In genomic region chr13:112473757-112474755, GRCm38 (mm10) we compare ENCODE assay signal across 29 mouse cellular contexts. TPM values are rescaled to one million over a fixed set of nuclear protein-coding genes. Genes with fewer than 3 reads are reported as not detected.
A peak's percentile ranks its signal among the peaks of the same experiment; 100 is the strongest.
DNase-seq lines count a peak whose midpoint lies in the region; ATAC-seq and TF ChIP-seq lines count a peak whose summit lies in the region.
"Had no signal": no experiment of that assay in that cellular context is flagged by ENCODE, and none has a peak within 500 bp of the region (broad histone marks: within the 10 kb centered on the region; RNA-seq: fewer than 3 reads in every experiment).

No protein-coding gene starts in this region.

- no peak for TF ChIP-seq POLR2A in lung, adult 2 months (IDR thresholded peaks at IDR 0.05; ENCODE audit: borderline replicate concordance, extremely low read depth, low read depth, low read length)

- no peak for TF ChIP-seq EP300 in lung, postnatal 0 days (IDR thresholded peaks at IDR 0.05)

- no peak overlapping the region for H3K27ac ChIP-seq in lung, postnatal 0 days (ENCODE audit: low read length)
- H3K27ac ChIP-seq in intestine, embryonic 15.5 days, result no peak overlapping the region
- H3K27ac ChIP-seq: embryonic facial prominence, embryonic 10.5 days; forebrain, embryonic 10.5 days; heart, adult 2 months; heart, embryonic 15.5 days; kidney, postnatal 0 days; left cerebral cortex, adult 2 months; limb, embryonic 15.5 days; liver, embryonic 14.5 days; lung, embryonic 15.5 days; midbrain, embryonic 13.5 days; neural tube, embryonic 12.5 days had no signal

- DNase-seq in lung, postnatal 0 days (ENCODE audit: low spot score), result peak; percentile 37
- DNase-seq in lung, adult 2 months, result no peak
- peak; percentile 26 for DNase-seq in thymus, postnatal 25 days
- DNase-seq in thymus, postnatal 4 days, result no peak
- no peak for DNase-seq in urinary bladder, adult 18-20 months (ENCODE audit: low spot score in 2 of 2)
- no peak for DNase-seq in left cerebral cortex, adult 9 months (ENCODE audit: low spot score in 2 of 2)
- DNase-seq: adrenal gland, postnatal 14 days; cerebellum, adult 9-11 months; gastrocnemius, postnatal 14 days; heart, adult 2 months; kidney, adult 2 months; left cerebral cortex, postnatal 4 days; retina, postnatal 1 day; right cerebral cortex, postnatal 25 days; spleen, adult 18-20 months had no signal

- H3K27me3 ChIP-seq in lung, postnatal 0 days (replicated peaks; ENCODE audit: insufficient read depth, low read length), result no peaks in the 10 kb centered on the region
- no peaks in the 10 kb centered on the region for H3K27me3 ChIP-seq in intestine, embryonic 15.5 days (replicated peaks)
- H3K27me3 ChIP-seq: heart, embryonic 15.5 days; limb, embryonic 15.5 days; lung, embryonic 15.5 days; midbrain, embryonic 13.5 days; neural tube, embryonic 12.5 days had no signal

- no peak for TF ChIP-seq CTCF in lung, postnatal 0 days (IDR thresholded peaks at IDR 0.05)
- TF ChIP-seq CTCF in lung, adult 2 months (IDR thresholded peaks at IDR 0.05; ENCODE audit: insufficient read depth, low read length), result no peak

- H3K36me3 ChIP-seq in lung, postnatal 0 days (ENCODE audit: insufficient read depth, low read length), result peaks cover 5% of the 10 kb centered on the region; the same call in 1 of the 2 replicates
- H3K36me3 ChIP-seq in intestine, embryonic 15.5 days, result peaks cover 8% of the 10 kb centered on the region; the same call in 1 of the 2 replicates

- H3K4me1 ChIP-seq in lung, postnatal 0 days (ENCODE audit: insufficient read depth, low read depth, low read length), result no peaks in the 10 kb centered on the region; the same call in 1 of the 2 replicates
- peaks cover 12% of the 10 kb centered on the region for H3K4me1 ChIP-seq in lung, adult 2 months (ENCODE audit: control insufficient read depth, insufficient read depth, low read length)
- H3K4me1 ChIP-seq in intestine, embryonic 15.5 days (replicated peaks), result 0 out of 2 replicates have a peak, but pooled peaks cover 2% of the 10 kb centered on the region
- H3K4me1 ChIP-seq: forebrain, embryonic 10.5 days; limb, embryonic 15.5 days; lung, embryonic 15.5 days; midbrain, embryonic 13.5 days; neural tube, embryonic 12.5 days had no signal

- no peak overlapping the region for H3K4me2 ChIP-seq in lung, postnatal 0 days (replicated peaks; ENCODE audit: low read depth, low read length)
- no peak overlapping the region for H3K4me2 ChIP-seq in intestine, embryonic 15.5 days (replicated peaks)
- H3K4me2 ChIP-seq: heart, embryonic 15.5 days; limb, embryonic 15.5 days; lung, embryonic 15.5 days; midbrain, embryonic 13.5 days; neural tube, embryonic 12.5 days had no signal

- WGBS in lung, postnatal 0 days, result 56% methylated on average over 21 of the region's 21 CpGs
- WGBS in lung, adult 2 months, result 55% methylated on average over 21 of the region's 21 CpGs
- WGBS in intestine, embryonic 15.5 days, result 59% methylated on average over 21 of the region's 21 CpGs

- H3K9ac ChIP-seq in lung, postnatal 0 days (replicated peaks; ENCODE audit: low read depth), result no peak overlapping the region
- H3K9ac ChIP-seq in intestine, embryonic 15.5 days, result no peak overlapping the region
- H3K9ac ChIP-seq: heart, embryonic 15.5 days; limb, embryonic 15.5 days; liver, embryonic 14.5 days; lung, embryonic 15.5 days; midbrain, embryonic 13.5 days; neural tube, embryonic 12.5 days had no signal

- H3K4me3 ChIP-seq in lung, postnatal 0 days (ENCODE audit: low read depth, low read length), result no peak overlapping the region
- no peak overlapping the region for H3K4me3 ChIP-seq in lung, adult 2 months (replicated peaks; ENCODE audit: extremely low read depth, low read depth, low read length)
- no peak overlapping the region for H3K4me3 ChIP-seq in intestine, embryonic 15.5 days (replicated peaks)
- H3K4me3 ChIP-seq: embryonic facial prominence, embryonic 10.5 days; forebrain, embryonic 10.5 days; heart, adult 2 months; heart, embryonic 15.5 days; left cerebral cortex, adult 2 months; limb, embryonic 15.5 days; lung, embryonic 15.5 days; midbrain, embryonic 13.5 days; neural tube, embryonic 12.5 days had no signal

- no peak for ATAC-seq in lung, postnatal 0 days
- ATAC-seq in intestine, embryonic 15.5 days, result peak; percentile 81
- ATAC-seq in erythroid progenitor cell, adult 5-6 weeks (replicated peaks; ENCODE audit: low FRiP score, poor library complexity, severe bottlenecking), result no peak
- ATAC-seq: forebrain, embryonic 16.5 days; hindbrain, embryonic 16.5 days; midbrain, embryonic 13.5 days had no signal

- no peaks in the 10 kb centered on the region for H3K9me3 ChIP-seq in lung, postnatal 0 days (ENCODE audit: low read length)
- no peaks in the 10 kb centered on the region for H3K9me3 ChIP-seq in intestine, embryonic 15.5 days
- H3K9me3 ChIP-seq: embryonic facial prominence, embryonic 10.5 days; forebrain, embryonic 10.5 days; heart, embryonic 15.5 days; limb, embryonic 15.5 days; lung, embryonic 15.5 days; midbrain, embryonic 13.5 days; neural tube, embryonic 12.5 days had no signal

RNA-seq across cellular contexts. Expression of gene Il6st, which starts 10.2 kb away (rescaled TPM):
- 30.4 and 33.7 TPM in 2 replicates for polyA plus RNA-seq in lung, postnatal 0 days (2015; fragmentation: Nextera tagmentation; extraction: Ambion mirVana)
- 45.4 and 60.5 TPM in 2 replicates for polyA plus RNA-seq in lung, adult 2 months (2012; rRNA removed)
- polyA plus RNA-seq in intestine, embryonic 15.5 days (2015; fragmentation: Nextera tagmentation; extraction: Ambion mirVana), result 31.9 and 37.8 TPM in 2 replicates
- total RNA-seq in erythroid progenitor cell, adult 5-6 weeks (2015; ENCODE audit: low replicate concordance), result 13.7 and 27.7 TPM in 2 replicates
- 4.0 and 4.1 TPM in 2 replicates for total RNA-seq in erythroid progenitor cell, adult 5-6 weeks (2017; ENCODE audit: low replicate concordance)

Comparison
In these comparisons a context has a peak if more than half of its experiments do, and no peak if none do; other contexts are left out.
1. DNase-seq: peak in lung, postnatal 0 days (single experiment) and thymus, postnatal 25 days (single experiment); none in lung, adult 2 months (single experiment), thymus, postnatal 4 days (single experiment), urinary bladder, adult 18-20 months (0 of 2) and left cerebral cortex, adult 9 months (0 of 2).